Mouse (Mus musculus) R1 (cell line): ENCODE measurements around the gene Hoxb3.

ENCODE experiments used
- DNase-seq: peaks from one replicate; pipeline ENCODE4 v3.0.0-alpha.2; 2018; ENCODE audit warnings: low read depth, low spot score

The Hoxb3 gene

DNA sequence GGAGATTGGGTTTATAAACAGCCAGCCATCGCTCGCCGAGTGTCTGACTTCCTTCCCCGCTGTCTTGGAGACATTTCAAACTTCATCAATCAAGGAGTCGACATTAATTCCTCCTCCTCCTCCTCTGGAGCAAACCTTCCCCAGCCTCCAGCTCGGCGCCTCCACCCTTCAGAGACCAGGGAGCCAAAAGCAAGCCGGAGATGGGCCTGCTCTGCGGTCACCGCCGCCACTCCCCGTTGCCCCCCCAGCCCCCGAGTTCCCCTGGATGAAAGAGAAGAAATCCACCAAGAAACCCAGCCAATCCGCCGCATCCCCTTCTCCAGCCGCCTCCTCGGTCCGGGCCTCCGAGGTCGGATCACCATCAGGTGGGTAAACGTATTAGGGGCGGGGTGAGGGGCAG lies 28.7 kb downstream of the Hoxb3 start:
- no peak for DNase-seq

DNA sequence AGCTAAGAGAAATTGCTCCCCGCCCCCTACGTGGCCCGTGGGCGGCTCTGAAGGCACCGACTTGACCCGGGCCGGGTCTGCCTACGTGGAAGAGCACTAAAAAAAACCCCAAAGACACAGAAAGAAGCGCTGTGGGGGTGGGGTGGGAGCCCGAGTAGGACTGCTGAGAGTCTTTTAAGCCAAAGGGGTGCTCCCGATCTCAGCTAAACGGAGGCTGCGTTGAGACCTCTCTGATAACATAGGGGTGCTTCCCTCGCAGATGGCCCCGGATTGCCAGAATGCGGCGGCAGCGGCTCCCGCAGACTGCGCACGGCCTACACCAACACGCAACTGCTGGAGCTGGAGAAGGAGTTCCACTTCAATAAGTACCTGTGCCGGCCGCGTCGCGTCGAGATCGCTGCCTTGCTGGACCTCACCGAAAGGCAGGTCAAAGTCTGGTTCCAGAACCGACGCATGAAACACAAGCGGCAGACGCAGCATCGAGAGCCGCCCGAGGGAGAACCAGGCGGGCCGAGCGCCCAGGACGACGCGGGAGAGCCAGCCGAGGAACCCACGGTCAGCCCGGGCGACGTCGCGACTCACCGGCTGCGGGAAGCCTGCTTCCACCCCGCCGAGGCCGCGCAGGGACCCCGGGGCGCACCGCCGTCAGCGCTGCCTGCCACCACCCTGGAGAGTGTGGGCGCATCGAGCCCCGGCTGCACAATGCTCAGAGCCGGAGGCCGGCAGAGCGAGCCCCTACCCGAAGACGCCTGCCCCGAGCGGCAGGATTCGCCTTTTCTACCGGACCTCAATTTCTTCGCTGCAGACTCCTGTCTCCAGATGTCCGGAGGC lies 29.8 kb downstream of the Hoxb3 start:
- peak; percentile 63 for DNase-seq

DNA sequence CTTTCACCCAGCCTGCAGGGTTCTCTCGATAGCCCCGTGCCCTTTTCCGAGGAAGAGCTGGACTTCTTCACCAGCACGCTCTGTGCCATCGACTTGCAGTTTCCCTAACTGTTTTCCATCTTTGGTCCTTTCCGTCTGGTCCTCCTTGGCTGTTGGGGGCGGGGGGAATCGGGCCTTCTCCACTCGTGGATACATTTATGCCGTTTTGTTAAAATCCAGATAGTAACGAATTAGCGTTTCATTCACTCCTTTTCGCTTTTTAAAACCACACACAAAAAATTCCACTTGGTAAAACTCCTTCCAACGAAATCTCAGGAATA lies 30.4 kb downstream of the Hoxb3 start:
- no peak for DNase-seq

DNA sequence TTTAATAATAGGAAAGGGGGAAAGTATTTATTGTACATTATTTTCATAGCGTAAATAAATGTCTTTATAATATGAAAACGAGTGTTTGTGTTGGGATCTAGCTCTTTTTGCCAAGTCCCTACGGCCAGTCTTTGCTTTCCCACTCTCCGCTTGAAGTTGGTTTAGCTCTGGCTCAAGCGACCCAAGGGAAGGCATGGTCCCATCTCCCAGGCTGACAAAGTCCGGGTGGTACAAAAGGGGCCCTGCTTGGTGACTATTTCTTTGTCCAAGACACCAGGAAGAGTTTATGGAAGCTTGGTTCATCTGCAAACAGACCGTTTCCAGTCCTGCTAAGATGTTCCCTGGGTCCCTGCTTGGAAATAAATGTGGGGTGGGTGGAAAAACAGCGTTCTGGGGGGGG lies 30.8 kb downstream of the Hoxb3 start:
- DNase-seq: no peak

DNA sequence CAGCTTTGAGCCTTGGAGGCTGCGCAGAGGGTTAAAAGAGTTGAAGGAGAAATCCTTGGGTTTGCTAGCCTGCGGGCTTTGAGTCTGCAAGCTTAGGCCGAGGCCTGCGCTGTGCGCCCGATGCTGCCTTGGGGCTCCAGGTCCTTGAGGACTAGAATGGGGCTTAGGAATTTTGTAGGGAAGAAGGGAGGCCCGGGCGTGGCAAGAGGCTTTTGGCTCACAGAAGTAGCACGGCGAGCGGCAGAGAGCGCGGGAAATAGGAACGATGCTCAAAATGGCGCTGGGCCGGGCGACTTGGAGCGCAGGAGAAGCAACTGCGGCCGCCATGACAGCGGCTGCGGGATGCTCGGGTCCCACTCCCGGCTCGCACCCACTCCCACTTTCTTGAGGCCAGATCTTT lies 31.2 kb downstream of the Hoxb3 start:
- peak; percentile 88 for DNase-seq

DNA sequence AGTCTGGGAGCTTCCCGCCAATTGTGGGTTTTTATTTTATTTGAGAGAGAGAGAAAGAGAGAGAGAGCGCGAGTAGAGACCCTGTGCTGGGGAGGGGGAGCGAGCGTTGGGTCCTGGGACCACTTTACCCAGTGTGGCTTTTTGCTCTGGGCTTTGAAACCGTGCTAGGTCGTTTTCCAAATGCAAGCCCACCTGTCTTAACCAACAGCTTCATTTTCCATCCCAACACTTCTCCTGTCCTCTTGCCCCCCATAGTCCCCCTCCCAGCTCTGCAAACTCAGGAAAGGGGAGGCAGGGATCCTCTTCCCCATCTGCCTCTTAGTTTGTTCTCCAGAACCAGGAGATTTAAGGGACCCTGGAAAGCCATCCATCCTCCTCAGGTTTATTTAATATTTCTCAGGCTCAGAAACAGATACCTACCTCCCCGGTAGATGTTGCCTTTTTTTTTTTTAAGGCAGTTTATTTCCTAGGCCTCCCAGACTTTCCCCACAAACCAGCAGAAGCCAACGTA lies 31.7 kb downstream of the Hoxb3 start:
- no peak for DNase-seq

DNA sequence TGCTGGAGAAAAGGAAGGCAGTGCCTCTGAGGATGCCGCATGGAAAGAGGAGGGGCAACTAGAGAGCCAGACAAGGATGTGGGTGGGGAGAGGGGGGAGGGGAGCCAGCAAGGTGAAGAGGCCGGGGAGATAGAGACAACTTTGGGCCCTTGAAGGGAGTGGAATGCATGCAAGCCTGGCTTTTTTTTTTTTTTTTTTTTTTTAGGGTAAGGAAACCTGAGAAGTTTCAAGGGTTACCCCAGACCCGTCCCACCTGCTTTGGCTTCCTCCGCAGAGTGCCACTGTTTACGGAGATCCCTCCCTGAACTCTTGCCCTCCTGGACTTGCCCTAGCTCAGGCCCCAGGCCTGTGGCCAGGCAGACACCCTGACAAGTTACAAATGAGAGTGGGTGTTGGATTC lies 40.7 kb downstream of the Hoxb3 start:
- peak; percentile 67 for DNase-seq

DNA sequence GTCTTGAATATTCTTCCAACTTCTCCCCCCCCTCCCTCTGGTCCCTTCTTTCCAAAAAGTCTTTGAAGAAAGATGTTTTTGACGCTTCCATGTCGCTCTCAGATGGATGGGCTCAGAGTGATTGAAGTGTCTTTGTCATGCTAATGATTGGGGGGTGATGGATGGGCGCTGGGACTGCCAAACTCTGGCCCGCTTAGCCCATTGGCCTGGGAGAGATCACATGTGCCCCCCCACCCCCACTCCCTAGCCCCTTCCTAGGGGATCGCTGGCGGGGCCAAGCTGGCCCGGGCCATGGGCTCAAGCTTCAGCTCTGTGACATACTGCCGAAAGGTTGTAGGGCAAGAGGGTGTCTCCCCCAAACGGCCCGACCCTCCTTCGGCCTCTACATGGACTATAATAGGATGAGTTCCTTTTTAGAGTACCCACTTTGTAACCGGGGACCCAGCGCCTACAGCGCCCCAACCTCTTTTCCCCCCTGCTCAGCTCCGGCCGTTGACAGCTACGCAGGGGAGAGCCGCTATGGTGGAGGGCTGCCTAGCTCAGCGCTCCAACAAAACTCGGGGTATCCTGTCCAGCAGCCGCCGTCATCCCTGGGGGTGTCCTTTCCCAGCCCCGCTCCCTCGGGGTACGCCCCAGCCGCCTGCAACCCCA lies 42.4 kb downstream of the Hoxb3 start, which contains the start of gene Hoxb1:
Hoxb1 (plus strand) TSS at position 312 of the 651 bp plus-strand sequence.
- peak; percentile 42 for DNase-seq

DNA sequence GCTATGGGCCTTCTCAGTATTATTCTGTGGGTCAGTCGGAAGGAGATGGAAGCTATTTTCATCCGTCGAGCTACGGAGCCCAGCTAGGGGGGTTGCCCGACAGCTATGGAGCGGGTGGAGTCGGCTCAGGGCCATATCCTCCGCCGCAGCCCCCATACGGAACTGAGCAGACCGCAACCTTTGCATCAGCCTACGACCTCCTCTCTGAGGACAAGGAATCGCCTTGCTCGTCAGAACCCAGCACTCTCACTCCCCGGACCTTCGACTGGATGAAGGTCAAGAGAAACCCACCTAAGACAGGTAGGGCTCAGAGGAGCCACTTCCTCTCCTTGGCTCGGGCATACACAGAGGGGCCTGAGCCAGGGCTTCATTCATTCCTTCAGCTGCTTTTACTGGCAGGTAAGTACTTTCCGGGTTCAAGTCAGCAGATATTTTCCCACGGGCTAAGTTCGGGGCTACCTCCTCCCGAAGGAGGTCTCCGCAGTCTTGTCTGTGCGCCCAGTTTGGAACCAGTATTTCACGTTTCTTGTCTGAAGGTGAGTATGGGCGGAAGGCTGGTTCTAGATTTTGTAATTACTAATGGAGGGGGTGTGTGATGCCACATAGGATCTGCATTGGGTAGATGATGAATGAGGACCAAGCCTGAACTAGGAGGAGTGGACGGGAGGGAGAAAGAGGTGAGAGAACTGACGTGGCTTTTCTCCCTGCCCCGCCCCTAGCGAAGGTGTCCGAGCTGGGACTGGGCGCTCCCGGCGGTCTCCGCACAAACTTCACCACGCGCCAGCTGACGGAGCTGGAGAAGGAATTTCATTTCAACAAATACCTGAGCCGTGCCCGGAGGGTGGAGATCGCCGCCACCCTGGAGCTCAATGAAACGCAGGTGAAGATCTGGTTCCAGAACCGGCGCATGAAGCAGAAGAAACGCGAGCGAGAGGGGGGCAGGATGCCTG lies 43.2 kb downstream of the Hoxb3 start:
- DNase-seq: peak; percentile 42

DNA sequence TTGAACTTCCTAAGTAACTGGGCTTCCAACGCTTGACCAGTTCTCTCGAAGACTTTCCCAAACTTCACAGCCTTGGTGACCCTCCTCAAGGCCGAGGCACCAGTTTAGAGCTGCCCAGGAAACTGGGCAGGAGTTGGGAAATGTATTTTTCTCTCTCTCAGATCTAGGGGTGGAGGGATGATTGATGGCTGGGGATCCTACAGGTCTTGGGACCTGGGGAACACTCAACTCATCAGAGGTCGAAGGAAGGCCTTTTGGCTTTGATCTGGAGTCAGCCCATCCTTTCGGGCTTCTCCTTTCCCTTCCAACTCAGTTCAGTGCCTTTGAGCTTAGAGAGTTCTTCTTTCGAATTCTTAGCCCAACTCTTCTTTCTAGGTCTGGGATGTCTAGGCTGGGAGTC lies 44.0 kb downstream of the Hoxb3 start:
- DNase-seq: no peak

DNA sequence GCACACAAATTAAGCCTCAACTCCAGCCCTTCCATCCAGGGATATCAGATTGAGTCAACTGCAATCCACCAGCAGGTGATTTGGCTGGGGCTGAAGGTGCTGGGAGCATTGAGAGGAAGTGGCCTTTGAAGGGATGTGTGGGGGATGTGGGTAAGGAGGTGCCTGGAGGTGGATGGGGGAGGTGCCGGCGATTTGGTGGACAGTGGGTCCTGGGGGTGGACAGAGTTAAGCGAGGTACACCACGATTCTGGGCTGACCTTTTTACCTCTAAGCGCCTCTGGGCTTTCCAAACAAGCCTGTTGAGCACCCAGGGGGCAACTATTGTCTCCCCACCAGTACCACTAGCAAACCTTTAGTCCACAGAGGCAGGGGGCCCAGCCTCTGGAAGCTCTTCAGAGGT lies 45.6 kb downstream of the Hoxb3 start:
- no peak for DNase-seq

DNA sequence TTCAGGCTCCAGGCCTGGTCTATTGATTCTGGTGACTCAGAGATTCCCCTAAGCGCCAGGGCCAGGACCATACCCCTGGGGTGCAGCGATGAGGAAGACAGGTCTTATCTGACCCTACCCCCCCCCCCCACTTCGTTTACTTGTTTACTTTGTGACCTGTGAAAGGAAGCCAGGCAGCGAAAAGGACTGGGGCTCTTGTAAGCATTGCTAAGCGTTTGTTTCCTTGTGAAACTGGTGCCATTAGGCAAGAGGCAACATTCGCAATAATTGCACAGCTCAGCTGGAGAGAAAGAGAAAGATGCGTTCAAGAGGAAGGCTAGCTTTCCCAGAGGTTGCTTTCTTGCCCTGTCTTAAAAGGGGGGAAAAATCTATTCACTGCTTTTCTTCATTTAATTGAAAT lies 46.0 kb downstream of the Hoxb3 start:
- no peak for DNase-seq

DNA sequence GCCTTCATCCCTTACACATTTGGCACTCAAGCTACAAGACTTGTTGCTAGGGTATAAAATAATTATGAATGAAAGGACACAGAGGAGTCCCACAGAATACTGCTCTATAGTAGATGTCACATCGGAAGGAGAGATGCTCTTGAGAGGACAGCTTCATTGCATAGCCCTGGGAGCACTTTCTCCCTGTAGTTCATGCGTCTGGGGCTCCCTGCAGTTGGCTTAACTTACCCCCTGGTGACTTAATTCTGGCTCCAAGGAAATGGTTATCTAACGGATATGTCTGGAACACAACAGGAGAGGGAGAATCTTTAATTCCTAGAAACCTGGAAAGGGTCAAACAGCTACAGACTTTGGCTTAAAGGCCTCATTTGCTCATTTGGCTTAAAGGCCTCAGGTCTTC lies 48.6 kb downstream of the Hoxb3 start:
- no peak for DNase-seq

DNA sequence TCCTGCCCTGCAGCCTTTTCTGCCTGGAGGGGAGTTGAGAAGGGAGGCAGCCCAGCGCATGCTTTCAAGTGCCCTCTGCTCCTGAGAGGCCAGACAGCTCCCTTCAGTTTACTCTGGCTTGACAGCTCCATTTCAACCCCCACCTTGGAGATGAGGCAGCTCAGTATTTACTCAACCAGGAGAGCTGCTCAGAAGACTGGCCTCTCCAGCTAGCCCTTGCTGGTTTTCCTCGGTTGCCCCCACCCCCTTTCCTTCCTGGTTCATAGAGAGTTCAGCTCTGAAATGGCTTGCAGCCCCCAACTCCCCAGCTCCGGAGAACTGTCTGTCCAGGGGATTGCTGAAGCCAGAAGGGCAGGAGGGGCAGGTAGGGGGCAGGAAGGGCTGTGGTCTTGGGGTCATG lies 49.4 kb downstream of the Hoxb3 start:
- no peak for DNase-seq

DNA sequence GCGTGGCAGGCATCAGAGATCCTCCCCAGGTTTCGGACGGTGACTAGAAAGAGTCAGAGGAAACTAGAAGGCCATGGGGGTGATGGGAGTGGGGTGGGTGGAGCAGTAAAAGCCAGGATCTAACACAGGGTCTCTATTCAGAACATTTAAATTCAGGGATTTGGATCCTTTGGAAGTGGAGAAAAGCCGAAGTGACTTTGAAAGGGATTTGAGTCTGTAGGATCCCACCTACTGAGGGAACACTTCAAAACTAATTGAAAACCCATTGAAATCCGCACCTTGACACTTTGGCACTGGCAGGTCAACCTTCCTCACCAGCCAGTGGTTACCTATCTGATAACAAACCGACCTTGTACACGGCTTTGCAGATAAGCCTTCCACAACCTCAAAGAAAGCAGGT lies 51.7 kb downstream of the Hoxb3 start:
- peak; percentile 80 for DNase-seq

DNA sequence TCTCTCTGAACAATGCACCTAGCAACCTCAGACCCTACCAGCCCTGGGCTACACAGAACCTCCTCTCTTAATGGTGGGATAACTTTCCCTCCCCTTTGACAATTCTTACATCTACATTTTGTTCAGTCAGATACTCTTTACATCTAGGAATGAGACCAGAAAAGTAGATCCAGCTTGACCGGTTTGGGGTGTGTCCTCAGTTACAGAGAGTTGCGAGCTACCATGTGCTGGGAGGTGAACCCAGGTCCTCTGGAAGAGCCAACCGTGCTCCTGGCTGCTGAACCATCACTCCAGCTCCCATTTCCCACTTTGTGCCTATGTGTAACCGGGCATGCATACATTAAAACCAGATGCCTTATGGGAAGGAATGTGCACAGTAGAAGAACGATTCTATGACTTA lies 60.3 kb downstream of the Hoxb3 start:
- no peak for DNase-seq

DNA sequence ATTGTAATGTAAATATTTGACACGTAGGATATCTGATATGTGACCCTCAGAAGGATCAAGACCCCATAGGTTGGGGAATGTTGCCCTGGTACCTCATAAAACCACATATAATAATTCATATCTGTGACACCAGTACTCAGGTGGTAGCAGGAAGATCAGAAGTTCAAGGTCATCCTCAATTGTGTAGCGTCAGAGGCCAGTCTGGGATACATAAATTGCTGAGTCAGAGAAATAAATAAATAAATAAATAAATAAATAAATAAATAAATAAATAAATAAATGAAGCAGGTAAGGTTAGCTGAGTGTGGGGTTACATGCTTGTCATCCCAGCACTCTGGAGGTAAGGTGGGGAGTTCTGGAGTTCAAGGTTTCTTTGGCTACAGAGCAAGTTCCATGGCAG lies 64.5 kb downstream of the Hoxb3 start:
- no peak for DNase-seq

DNA sequence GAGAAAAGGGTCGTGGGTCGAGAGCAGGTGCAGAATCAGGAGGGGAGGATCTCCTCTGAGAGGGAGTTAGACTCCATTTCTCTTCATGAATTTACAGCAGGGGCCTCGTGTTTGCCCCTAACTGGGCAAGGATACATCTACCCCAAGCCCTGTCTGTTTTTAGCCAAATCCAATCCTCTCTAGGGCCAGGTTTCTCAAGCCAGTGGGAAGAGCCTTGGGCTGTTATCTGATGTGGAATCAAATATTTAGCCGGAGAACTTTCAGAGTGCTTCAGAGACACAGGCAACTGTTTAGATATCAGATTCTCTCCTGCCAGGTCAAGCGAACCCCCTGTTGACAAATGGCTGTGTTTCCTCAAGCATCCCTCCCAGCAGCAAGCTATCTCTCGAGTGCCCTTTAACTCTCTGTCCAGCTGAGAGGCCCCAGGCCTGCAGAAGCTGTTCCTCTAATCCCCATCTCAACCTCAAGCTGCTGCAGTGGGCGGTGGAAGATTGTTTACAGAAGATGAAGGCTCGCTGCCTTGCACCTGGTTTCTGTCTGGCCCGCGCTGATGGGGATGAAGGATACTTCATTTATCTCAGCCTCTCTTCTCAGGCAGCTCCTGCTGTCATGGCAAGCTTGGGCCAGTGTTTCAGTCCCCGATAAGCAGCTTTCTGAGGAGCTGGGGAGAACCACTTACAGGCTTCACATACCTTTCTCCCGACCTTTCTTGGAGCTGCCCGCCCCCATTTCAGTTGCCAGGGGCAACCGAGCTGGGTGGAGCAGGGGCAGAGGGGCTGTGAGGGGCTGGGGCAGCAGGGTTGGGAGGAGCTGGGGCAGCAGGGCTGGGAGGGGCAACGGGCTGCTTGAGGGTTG lies 73.9 kb downstream of the Hoxb3 start:
- peak; percentile 54 for DNase-seq
